Mouse (Mus musculus) midbrain, embryonic 11.5 days (tissue): Measurements from ENCODE around the gene Cend1. TPM values are rescaled to one million over a fixed set of nuclear protein-coding genes. Genes with fewer than 3 reads are reported as not detected.
"Not testable (repeated sequence)": the region's sequence is repeated elsewhere in the genome, so short reads cannot be mapped to it uniquely, and the experiment has no call there.

Experiments used
- ATAC-seq: fragments of 200-750 bp; cut with Nextera tagmentation; 2 replicates; pipeline ENCODE4 v1.8.0; 2017; ENCODE audit warnings: moderate TSS enrichment, moderate library complexity; ENCODE audit not compliant: low FRiP score
- DNase-seq: peaks from one replicate; pipeline ENCODE4 v3.0.0; 2015; ENCODE audit warnings: low spot score; ENCODE audit errors: missing footprints
- H3K27ac ChIP-seq: fragments of 300-500 bp; sonication (generic); 2 replicates; pipeline ENCODE4 v1.5.1; 2014; ENCODE audit warnings: low read depth, low read length
- H3K27me3 ChIP-seq: fragments of 300-500 bp; sonication (generic); 2 replicates; pipeline ENCODE4 v1.6.1; 2014; ENCODE audit warnings: mild to moderate bottlenecking, low read length, moderate library complexity, mixed read lengths; ENCODE audit not compliant: control insufficient read depth, insufficient read depth
- H3K36me3 ChIP-seq: fragments of 300-500 bp; sonication (generic); 2 replicates; pipeline ENCODE4 v1.6.1; 2014; ENCODE audit warnings: mild to moderate bottlenecking, low read length, moderate library complexity, mixed read lengths; ENCODE audit not compliant: control insufficient read depth, insufficient read depth
- H3K4me1 ChIP-seq: fragments of 300-500 bp; sonication (generic); 2 replicates; pipeline ENCODE4 v1.6.1; 2014; ENCODE audit warnings: low read length; ENCODE audit not compliant: control insufficient read depth, insufficient read depth
- H3K4me2 ChIP-seq: fragments of 300-500 bp; sonication (generic); 2 replicates; pipeline ENCODE4 v1.6.1; 2014; ENCODE audit warnings: mild to moderate bottlenecking, moderate library complexity
- H3K4me3 ChIP-seq: fragments of 300-500 bp; sonication (generic); 2 replicates; pipeline ENCODE4 v1.5.1; 2014; ENCODE audit warnings: low read depth, low read length
- H3K9ac ChIP-seq: fragments of 300-500 bp; sonication (generic); 2 replicates; pipeline ENCODE4 v1.6.1; 2014; ENCODE audit warnings: low read length
- H3K9me3 ChIP-seq: fragments of 300-500 bp; sonication (generic); 2 replicates; pipeline ENCODE4 v1.6.1; 2016; ENCODE audit warnings: low read length; ENCODE audit not compliant: control insufficient read depth
- WGBS: fragments of 180-500 bp; shearing (Covaris S2); extraction: QIAGEN DNeasy Blood & Tissue Kit; methylation state at CpG from one replicate; pipeline ENCODE4 v1.1.7; 2014; 5-methylcytosine and 5-hydroxymethylcytosine counted together
- polyA plus RNA-seq: library from polyadenylated mRNA; unstranded; fragments of >200 nt; fragmentation: Nextera tagmentation; extraction: Ambion mirVana; gene quantifications from 2 replicates; pipeline ENCODE4 v1.2.1, GENCODE M21; 2014

Cend1 gene
- polyA plus RNA-seq, 1 experiment from 2014 or later = 5.8 TPM

DNA sequence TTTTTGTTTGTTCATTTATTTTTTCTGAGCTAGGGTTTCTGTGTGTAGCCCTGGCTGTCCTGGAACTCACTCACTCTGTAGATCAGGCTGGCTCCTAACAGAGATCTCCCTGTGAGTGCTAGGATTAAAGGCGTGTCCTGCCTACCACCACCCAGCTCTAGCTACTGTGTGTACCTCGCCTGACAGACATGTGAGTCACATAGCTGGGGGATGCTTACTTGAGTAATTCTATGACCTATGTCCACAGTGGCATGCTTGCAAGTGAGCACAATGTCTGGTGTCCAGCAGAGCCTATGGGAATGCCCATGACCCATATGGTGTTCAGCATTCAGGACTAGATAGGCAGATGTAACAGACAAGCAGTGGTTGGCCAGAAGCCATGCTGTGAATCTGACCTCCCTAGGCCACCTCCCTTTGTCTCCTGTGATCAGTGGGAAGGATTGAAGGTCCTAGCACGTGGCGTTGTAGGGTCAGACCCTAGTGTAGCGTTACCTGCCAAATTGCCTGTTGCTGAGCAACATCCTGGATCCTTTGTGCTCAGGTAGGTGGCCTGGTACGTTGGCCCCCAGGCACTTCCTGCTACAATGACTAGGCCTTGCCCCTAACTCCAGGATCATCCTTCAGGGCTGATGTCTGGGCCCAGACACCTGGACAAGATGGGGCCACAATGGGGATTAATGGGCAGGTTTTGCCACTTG is 13.0 kb downstream of the Cend1 start:
- ATAC-seq (no peak), DNase-seq (no peak)
- H3K9me3 ChIP-seq = no peaks in the 10 kb centered on the region
- H3K4me3 ChIP-seq = no peak overlapping the region
- peaks cover 10% of the 10 kb centered on the region for H3K4me1 ChIP-seq
- 77% methylated on average over 6 of the region's 6 CpGs for WGBS
- H3K4me2 ChIP-seq = no peak overlapping the region
- no peaks in the 10 kb centered on the region for H3K36me3 ChIP-seq
- H3K27ac ChIP-seq = no peak overlapping the region
- H3K27me3 ChIP-seq = no peaks in the 10 kb centered on the region
- H3K9ac ChIP-seq = no peak overlapping the region

DNA sequence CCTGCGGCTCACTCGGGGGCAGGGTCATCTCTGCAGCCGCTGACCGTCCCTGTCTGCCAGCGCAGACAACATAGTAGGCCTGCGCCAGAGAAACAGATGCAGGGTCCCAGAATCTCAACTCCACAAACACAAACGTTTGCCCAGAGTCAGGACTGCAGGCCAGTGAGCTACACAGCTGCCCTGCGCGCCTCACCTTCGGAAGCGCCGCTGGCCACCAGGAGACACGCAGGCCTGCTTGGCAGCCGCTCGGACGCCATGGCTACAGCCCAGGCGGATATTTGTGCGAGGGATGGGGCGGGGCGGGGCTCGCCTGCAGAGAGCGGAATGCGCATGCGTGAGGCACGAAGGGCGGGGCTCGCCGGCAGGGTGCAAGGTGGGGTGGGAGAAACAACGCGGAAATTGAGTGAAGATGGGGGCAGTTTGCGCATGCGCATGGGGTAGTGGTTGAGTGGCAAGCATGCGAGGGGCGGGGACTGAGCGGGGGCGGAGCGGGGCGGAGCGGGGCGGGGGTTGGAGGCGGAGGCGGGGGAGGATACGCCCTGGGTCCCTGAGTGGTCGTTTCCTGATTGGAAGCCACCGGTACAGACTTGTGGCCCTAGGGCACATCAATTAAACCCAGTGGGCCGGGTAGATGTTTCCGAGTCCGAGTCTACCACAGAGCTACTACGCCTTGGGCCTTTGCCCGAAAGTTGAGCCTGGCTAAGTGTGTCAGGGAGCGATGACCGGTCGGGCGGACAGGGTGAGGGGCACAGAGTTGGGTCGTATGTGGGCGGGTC is 15.3 kb downstream of the Cend1 start, which contains the start of gene Gatd1:
TSS of gene Gatd1 (minus strand) at position 328 of the 776 bp plus-strand sequence.
- Histone ChIP-seq H3K36me3 (peaks cover 5% of the 10 kb centered on the region; the same call in 1 of the 2 replicates), H3K27me3 (no peaks in the 10 kb centered on the region), H3K9me3 (no peaks in the 10 kb centered on the region), H3K4me3 (peak within 1 kb of the TSS; percentile 72), H3K9ac (peak within 1 kb of the TSS; percentile 93), H3K27ac (peak within 1 kb of the TSS; percentile 77), H3K4me2 (peak within 1 kb of the TSS; percentile 75), H3K4me1 (peaks cover 10% of the 10 kb centered on the region)
- under 1% methylated on average over 53 of the region's 56 CpGs for WGBS
- peak; percentile 91 for ATAC-seq
- peak; percentile 100 for DNase-seq

DNA sequence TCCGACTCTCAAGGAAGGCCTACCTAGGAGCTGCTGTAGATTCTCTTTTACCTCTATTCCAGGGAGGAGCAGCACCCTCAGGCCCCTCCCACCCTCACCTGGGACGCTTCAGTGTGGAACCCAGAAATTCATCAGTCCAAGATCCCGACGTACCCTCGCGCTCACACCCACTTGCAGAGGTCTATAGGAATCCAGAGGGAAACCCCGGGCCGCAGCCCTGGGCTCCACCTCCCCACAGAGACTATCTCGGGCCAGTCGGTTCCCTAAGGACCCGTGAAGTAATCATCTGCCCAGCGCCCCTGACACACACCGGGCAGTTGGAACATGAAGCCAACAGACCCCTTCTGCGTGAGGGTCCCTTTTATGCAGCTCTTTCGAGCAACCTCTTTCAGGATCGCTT is 16.0 kb downstream of the Cend1 start:
- DNase-seq (no peak), ATAC-seq (peak; percentile 28)
- Histone ChIP-seq H3K9me3 (no peaks in the 10 kb centered on the region), H3K36me3 (peaks cover 5% of the 10 kb centered on the region; the same call in 1 of the 2 replicates), H3K27me3 (no peaks in the 10 kb centered on the region), H3K27ac (peak overlapping the region; percentile 77), H3K9ac (peak overlapping the region; percentile 93), H3K4me1 (peaks cover 10% of the 10 kb centered on the region), H3K4me2 (peak overlapping the region; percentile 75), H3K4me3 (peak overlapping the region; percentile 72)
- 4% methylated on average over 16 of the region's 16 CpGs for WGBS

DNA sequence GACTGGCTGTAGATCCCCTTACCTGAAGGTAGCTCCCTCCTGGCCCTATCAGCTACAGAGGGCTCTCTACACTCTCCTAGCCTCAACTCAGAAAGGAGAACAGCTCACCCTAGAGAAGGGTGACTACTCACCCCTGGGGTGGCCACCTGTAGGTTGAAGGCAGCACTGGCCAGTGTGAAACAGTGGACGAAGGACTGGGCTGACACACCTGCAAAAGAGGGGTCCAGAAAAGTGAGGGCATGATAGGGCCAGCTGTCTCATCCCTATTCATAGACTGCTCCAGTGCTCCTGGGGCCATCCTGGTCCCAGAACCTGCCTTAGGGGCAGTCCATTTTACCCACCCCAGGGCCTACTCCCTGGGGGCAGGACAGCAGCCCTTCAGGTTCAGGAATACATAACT is 17.6 kb downstream of the Cend1 start:
- Histone ChIP-seq H3K9me3 (no peaks in the 10 kb centered on the region), H3K27ac (no peak overlapping the region), H3K9ac (no peak overlapping the region), H3K4me1 (peaks cover 10% of the 10 kb centered on the region), H3K27me3 (no peaks in the 10 kb centered on the region), H3K4me2 (no peak overlapping the region), H3K36me3 (peaks cover 5% of the 10 kb centered on the region; the same call in 1 of the 2 replicates), H3K4me3 (no peak overlapping the region)
- no peak for ATAC-seq
- 94% methylated on average over 1 of the region's 1 CpGs for WGBS
- no peak for DNase-seq

DNA sequence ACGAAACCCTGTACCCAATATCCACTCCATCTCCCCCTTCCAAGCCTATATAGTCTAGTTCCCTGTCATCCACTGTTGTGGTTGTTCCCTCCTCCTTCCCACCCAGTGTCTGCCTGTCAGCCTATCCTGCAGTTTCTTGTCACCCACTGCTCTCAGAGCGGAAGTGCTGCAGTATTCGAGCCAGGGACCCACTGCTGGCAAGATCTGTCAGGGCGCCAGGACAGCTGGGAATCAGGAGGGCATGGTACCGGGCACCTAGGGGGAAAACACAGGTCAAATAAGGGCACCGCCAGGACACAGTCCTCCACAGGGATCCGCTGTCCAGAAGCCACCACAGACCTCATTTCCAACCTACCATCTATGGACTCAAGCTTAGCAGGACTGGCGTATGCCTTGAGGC is 18.7 kb downstream of the Cend1 start:
- no peak overlapping the region for H3K4me2 ChIP-seq
- no peaks in the 10 kb centered on the region for H3K27me3 ChIP-seq
- H3K4me3 ChIP-seq = no peak overlapping the region
- DNase-seq (no peak), ATAC-seq (no peak)
- H3K36me3 ChIP-seq = peaks cover 5% of the 10 kb centered on the region; the same call in 1 of the 2 replicates
- 90% methylated on average over 8 of the region's 8 CpGs for WGBS
- peaks cover 10% of the 10 kb centered on the region for H3K4me1 ChIP-seq
- H3K27ac ChIP-seq = no peak overlapping the region
- no peaks in the 10 kb centered on the region for H3K9me3 ChIP-seq
- no peak overlapping the region for H3K9ac ChIP-seq

DNA sequence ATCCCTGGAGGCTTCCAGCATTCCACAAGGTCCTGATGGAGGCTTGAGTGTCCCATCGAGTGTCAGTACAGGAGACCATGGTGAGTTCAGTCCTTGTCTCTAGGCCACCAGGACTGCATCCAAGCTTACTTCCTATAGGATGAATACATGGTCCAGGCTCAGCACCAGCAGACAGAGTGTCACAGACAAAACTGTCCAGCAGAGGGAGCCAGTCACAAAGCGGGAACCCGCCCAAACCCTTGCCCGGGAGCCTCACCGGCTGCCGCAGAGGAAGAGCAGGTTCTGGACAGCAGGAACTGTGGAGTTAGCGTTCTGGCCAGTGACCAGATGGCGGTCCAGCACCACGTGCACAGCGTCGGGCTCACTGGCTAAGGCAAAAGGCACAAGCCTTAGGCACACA is 20.5 kb downstream of the Cend1 start:
- Histone ChIP-seq H3K27me3 (no peaks in the 10 kb centered on the region), H3K4me2 (no peak overlapping the region), H3K4me1 (peaks cover 5% of the 10 kb centered on the region), H3K4me3 (no peak overlapping the region), H3K9ac (no peak overlapping the region), H3K9me3 (no peaks in the 10 kb centered on the region), H3K27ac (no peak overlapping the region), H3K36me3 (peaks cover 5% of the 10 kb centered on the region; the same call in 1 of the 2 replicates)
- ATAC-seq (peak; percentile 57), DNase-seq (peak; percentile 97)
- WGBS = 12% methylated on average over 11 of the region's 11 CpGs

DNA sequence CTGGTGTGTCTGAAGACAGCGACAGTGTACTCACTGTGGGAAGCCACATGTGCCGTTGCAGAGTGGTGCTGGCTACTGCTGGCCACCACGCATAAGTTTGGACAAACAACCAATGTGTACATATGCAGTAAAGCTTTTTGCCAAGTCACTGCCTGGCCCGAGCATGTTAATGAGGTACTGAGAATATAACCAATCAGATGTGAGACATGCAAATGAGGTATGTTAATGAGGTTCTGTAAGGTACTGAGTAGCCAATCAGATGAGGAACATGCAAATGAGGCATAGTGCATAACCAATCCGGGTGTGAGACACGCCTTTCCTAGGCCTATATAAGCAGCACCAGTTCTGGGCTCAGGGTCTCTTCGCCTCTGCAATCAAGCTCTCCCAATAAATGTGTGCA is 21.6 kb downstream of the Cend1 start:
- ATAC-seq, H3K4me2 ChIP-seq, H3K36me3 ChIP-seq, H3K4me3 ChIP-seq, H3K9me3 ChIP-seq, DNase-seq, H3K27ac ChIP-seq, H3K4me1 ChIP-seq, H3K27me3 ChIP-seq, H3K9ac ChIP-seq: not testable (repeated sequence)
- 97% methylated on average over 7 of the region's 7 CpGs for WGBS

DNA sequence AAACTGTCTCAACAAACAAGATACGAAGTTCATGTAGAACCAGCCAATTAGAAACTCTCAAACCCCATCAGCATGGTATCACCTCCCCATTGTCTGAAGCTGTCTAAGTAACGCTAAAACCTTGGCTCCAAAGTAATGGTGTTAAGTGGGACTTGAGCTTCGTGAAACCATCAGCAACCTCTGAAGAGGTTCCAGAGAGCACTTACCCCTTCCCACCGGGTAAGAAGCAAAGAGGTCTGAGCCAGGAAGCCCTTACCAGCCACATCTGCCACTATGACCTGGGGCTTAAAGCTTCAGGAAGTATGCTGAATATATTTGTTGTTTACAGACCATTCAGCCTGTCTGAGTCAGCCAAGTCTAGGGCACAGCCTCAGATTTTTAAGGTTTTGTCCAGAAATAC is 23.8 kb downstream of the Cend1 start:
- H3K4me2 ChIP-seq = no peak overlapping the region

DNA sequence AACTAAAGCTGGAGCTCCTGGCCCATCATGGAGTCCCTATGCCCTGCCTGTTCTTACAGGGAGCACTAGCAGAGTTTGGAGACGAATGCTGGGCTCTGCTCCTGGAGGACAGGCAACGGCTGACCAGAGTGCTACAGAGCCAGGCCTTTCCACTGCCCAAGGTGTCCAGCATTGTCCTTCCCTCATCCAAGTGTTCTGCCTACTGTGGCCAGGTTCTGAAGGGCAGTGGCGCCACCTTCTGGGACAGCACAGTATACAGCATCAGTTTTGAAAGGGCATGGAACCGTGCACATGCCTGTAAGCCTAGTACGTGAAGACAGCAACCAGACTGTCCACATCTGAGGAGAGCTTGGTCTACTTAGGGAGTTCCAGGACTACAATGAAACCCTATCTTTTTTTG is 26.0 kb downstream of the Cend1 start:
- ATAC-seq = peak; percentile 54; the same call in 1 of the 2 replicates
- Histone ChIP-seq H3K27ac (no peak overlapping the region), H3K36me3 (peaks cover 16% of the 10 kb centered on the region), H3K4me2 (no peak overlapping the region), H3K4me1 (no peaks in the 10 kb centered on the region), H3K4me3 (no peak overlapping the region), H3K9ac (no peak overlapping the region), H3K9me3 (no peaks in the 10 kb centered on the region), H3K27me3 (no peaks in the 10 kb centered on the region)
- peak; percentile 88 for DNase-seq
- 55% methylated on average over 5 of the region's 5 CpGs for WGBS

More for the DNA sequence above, 23.8 kb downstream of the Cend1 start:
- WGBS = 81% methylated on average over 4 of the region's 4 CpGs
- Histone ChIP-seq H3K9me3 (no peaks in the 10 kb centered on the region), H3K4me1 (no peaks in the 10 kb centered on the region), H3K27me3 (no peaks in the 10 kb centered on the region), H3K9ac (no peak overlapping the region), H3K4me3 (no peak overlapping the region), H3K36me3 (peaks cover 14% of the 10 kb centered on the region), H3K27ac (no peak overlapping the region)
- DNase-seq = no peak
- ATAC-seq = no peak
